Mouse (Mus musculus) heart, embryonic 13.5 days (tissue): Measurements from ENCODE around the gene Nlrp9c. TPM values are rescaled to one million over a fixed set of nuclear protein-coding genes. Genes with fewer than 3 reads are reported as not detected.
"Not testable (repeated sequence)": the region's sequence is repeated elsewhere in the genome, so short reads cannot be mapped to it uniquely, and the experiment has no call there.

Experiments
- ATAC-seq: fragments of 200-750 bp; cut with Nextera tagmentation; 2 replicates; pipeline ENCODE4 v1.8.0; 2017; ENCODE audit warnings: moderate TSS enrichment; ENCODE audit not compliant: insufficient number of reproducible peaks, low FRiP score, low TSS enrichment; ENCODE audit errors: extremely low read depth
- H3K27ac ChIP-seq: fragments of 300-500 bp; sonication (generic); replicated peaks from 2 replicates; pipeline ENCODE4 v1.5.1; 2015; ENCODE audit warnings: moderate library complexity, mild to moderate bottlenecking, inconsistent platforms
- H3K27me3 ChIP-seq: fragments of 300-500 bp; sonication (generic); replicated peaks from 2 replicates; pipeline ENCODE4 v1.6.1; 2015; ENCODE audit warnings: mild to moderate bottlenecking, inconsistent platforms
- H3K36me3 ChIP-seq: fragments of 300-500 bp; sonication (generic); 2 replicates; pipeline ENCODE4 v1.6.1; 2015; ENCODE audit warnings: mild to moderate bottlenecking, inconsistent platforms
- H3K4me1 ChIP-seq: fragments of 300-500 bp; sonication (generic); 2 replicates; pipeline ENCODE4 v1.6.1; 2015; ENCODE audit warnings: inconsistent platforms
- H3K4me2 ChIP-seq: fragments of 300-500 bp; sonication (generic); 2 replicates; pipeline ENCODE4 v1.6.1; 2015; ENCODE audit warnings: inconsistent platforms, mild to moderate bottlenecking, moderate library complexity
- H3K4me3 ChIP-seq: fragments of 300-500 bp; sonication (generic); 2 replicates; pipeline ENCODE4 v1.5.1; 2015; ENCODE audit warnings: moderate library complexity, mild to moderate bottlenecking, inconsistent platforms
- H3K9ac ChIP-seq: fragments of 300-500 bp; sonication (generic); 2 replicates; pipeline ENCODE4 v1.6.1; 2015; ENCODE audit warnings: inconsistent platforms, mild to moderate bottlenecking, moderate library complexity
- H3K9me3 ChIP-seq: fragments of 300-500 bp; sonication (generic); 2 replicates; pipeline ENCODE4 v1.6.1; 2016; ENCODE audit warnings: inconsistent platforms
- WGBS: fragments of 180-500 bp; shearing (Covaris S2); methylation state at CpG from one replicate; pipeline ENCODE4 v1.1.7; 2015; ENCODE audit warnings: mixed read lengths; 5-methylcytosine and 5-hydroxymethylcytosine counted together
- polyA plus RNA-seq: library from polyadenylated mRNA; unstranded; fragments of >200 nt; fragmentation: Nextera tagmentation; extraction: Ambion mirVana; gene quantifications from 2 replicates; pipeline ENCODE4 v1.2.1, GENCODE M21; 2015

Nlrp9c gene
- polyA plus RNA-seq = not detected in 2 replicates

DNA sequence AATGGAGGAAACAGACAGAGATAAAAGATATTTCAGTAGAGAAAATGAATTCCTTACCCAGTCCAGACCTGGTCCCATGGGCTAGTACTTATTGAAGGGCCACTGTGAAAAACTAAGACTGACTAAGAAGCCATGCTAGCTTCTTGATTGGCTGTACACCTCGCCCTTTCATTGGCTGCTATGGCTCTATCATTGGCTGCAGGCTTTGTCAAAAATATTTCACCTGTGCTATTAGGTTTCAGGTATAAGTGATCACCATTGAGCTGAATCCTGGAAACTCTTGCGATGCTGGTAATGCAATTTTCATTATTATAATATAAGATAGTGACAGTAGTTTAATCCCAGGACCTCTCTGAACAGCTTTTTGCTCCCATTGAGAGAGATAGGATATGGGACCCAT, at the start of gene Nlrp9c:
Gene Nlrp9c (minus strand): TSS at position 101 of the 400 bp plus-strand sequence.
- ATAC-seq, H3K27ac ChIP-seq, H3K9ac ChIP-seq, H3K4me1 ChIP-seq, H3K4me2 ChIP-seq, H3K4me3 ChIP-seq, H3K36me3 ChIP-seq, H3K27me3 ChIP-seq: not testable (repeated sequence)
- H3K9me3 ChIP-seq = peaks cover 17% of the 10 kb centered on the region; the same call in 1 of the 2 replicates
- 48% methylated on average over 2 of the region's 2 CpGs for whole genome bisulfite sequencing

DNA sequence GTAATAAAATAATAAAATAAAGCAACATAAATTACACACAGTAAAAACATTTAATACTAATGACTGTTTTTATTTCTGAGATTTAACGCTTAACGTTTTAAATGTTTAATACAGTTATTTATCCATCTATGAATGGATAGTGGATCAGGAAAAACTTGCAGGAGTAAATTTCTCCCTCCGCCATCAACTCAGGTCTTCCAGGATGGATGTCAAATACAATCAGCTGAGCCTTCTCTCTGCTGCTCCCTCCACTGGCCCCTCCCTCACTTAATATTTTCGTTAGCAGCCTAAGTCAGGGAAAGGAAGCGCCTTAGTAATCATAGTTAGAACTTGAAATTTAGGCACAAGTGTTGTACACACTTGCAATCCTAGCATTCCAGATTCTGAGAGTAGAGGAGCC, 31.3 kb upstream of the Nlrp9c start, which contains the start of gene Nlrp4a:
Gene Nlrp4a (plus strand): TSS at position 301 of the 400 bp plus-strand sequence.
- no peaks in the 10 kb centered on the region for H3K36me3 ChIP-seq
- WGBS = 73% methylated on average over 5 of the region's 5 CpGs
- no peaks in the 10 kb centered on the region for H3K4me1 ChIP-seq
- no peak within 1 kb of the TSS for H3K4me2 ChIP-seq
- no peak within 1 kb of the TSS for H3K4me3 ChIP-seq
- 0 out of 2 replicates have a peak, but pooled peaks cover 3% of the 10 kb centered on the region for H3K9me3 ChIP-seq
- H3K9ac ChIP-seq = no peak within 1 kb of the TSS
- H3K27ac ChIP-seq = no peak within 1 kb of the TSS
- ATAC-seq = no peak
- H3K27me3 ChIP-seq = no peaks in the 10 kb centered on the region

DNA sequence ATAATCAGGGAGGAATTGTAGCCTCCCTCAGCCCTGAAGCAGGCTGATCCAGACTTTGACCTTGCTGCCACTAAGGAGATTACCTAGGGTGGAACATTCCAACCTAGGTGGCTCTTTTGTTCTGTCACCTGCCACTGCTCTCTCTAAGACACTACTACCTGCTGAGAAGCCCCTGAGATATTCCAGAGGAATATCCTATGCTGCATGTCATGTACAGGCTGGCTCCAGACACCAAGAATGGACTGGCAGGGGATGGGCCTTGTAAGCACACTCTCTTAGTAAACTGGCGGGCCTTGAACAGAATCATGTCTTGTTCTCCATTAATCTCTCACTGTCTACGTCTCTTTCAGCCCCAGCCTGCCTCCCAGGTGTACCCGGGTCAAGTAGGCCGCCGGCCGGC, 11.7 kb downstream of the Nlrp9c start:
- H3K9me3 ChIP-seq = peaks cover 11% of the 10 kb centered on the region; the same call in 1 of the 2 replicates
- not testable (repeated sequence) for H3K27me3 ChIP-seq, H3K4me1 ChIP-seq, H3K9ac ChIP-seq, H3K4me3 ChIP-seq, ATAC-seq, H3K4me2 ChIP-seq, H3K36me3 ChIP-seq, H3K27ac ChIP-seq
- 75% methylated on average over 6 of the region's 6 CpGs for WGBS

DNA sequence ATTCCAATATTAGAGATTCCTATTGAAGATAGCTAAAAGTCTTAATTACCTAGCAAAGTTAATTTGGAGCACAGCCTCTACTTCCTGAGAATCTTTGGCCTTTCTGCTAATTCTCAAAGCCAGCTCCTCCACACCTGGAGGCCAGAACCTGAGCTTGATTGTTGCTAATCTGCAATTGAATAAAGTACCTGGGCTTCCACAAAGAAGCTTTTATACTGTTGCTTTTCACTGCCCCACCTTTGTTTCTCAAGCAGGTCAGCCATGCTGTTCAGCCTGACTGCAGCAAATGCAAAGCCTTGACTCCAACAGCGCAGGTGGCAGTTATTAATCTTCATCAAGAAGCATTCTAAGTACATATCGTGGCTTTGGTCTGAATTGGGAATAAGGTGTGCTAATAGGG, 12.4 kb downstream of the Nlrp9c start:
- H3K9ac ChIP-seq, H3K4me2 ChIP-seq, H3K36me3 ChIP-seq, H3K27ac ChIP-seq, H3K4me3 ChIP-seq, H3K4me1 ChIP-seq, ATAC-seq, H3K27me3 ChIP-seq: not testable (repeated sequence)
- peaks cover 15% of the 10 kb centered on the region; the same call in 1 of the 2 replicates for H3K9me3 ChIP-seq
- WGBS = 64% methylated on average over 2 of the region's 2 CpGs

DNA sequence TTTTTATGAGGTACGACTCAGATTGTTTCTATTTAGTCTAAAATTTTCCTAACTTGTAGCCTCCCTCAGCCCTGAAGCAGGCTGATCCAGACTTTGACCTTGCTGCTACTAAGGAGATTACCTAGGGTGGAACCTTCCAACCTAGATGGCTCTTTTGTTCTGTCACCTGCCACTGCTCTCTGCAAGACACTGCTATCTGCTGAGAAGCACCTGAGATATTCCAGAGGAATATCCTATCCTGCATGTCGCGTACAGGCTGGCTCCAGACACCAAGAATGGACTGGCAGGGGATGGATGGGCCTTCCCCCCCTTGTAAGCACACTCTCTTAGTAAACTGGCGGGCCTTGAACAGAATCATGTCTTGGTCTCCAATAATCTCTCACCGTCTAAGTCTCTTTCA, 16.8 kb downstream of the Nlrp9c start:
- not testable (repeated sequence) for H3K27ac ChIP-seq, H3K9me3 ChIP-seq, H3K4me2 ChIP-seq, H3K4me1 ChIP-seq, H3K27me3 ChIP-seq, H3K36me3 ChIP-seq, ATAC-seq, H3K9ac ChIP-seq, H3K4me3 ChIP-seq
- 68% methylated on average over 5 of the region's 5 CpGs for WGBS

DNA sequence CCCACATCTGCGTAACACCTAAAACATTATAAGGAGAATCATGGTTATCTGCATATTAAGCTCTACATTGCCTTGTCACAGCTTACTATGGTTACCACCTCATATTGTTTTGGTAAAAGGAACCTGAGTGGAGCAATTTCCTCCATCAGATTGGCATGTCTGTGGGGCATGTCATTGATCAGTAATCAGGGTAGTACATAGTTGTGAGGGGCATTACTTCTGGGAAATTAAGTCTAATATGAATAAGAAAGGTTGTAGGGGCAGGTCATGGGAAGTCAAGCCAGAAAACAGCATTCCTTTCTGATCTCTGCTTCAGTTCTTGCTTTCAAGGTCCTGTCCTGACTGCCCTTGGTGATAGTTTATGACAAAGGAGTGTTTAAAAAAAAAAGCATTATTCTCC, 22.7 kb downstream of the Nlrp9c start:
- Histone ChIP-seq H3K27me3 (no peaks in the 10 kb centered on the region), H3K36me3 (no peaks in the 10 kb centered on the region), H3K4me3 (no peak overlapping the region), H3K4me1 (no peaks in the 10 kb centered on the region), H3K4me2 (no peak overlapping the region), H3K27ac (no peak overlapping the region), H3K9ac (no peak overlapping the region), H3K9me3 (0 out of 2 replicates have a peak, but pooled peaks cover 8% of the 10 kb centered on the region)
- WGBS = 81% methylated on average over 1 of the region's 1 CpGs
- no peak for ATAC-seq

DNA sequence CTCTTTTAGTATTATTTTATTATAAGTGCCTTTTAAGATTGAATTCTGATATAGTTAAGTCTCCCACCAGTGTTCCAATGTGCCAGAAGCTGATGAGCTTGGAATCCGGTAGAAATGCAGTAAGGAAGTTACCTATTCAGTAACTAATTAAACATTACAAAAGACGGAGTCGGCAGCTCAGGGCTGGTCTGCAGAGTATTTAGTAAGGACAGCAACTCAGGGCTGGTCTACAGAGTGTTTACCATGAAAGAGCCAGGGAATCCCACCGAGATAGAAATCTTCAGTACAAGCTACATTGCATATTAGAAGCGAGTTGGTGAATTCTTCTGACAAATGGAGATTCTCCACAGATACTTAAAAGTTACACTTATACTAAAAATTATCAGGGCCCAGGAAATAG, 30.3 kb downstream of the Nlrp9c start:
- not testable (repeated sequence) for H3K36me3 ChIP-seq, H3K27me3 ChIP-seq, ATAC-seq, H3K4me2 ChIP-seq, H3K27ac ChIP-seq, H3K9ac ChIP-seq, H3K4me1 ChIP-seq, H3K4me3 ChIP-seq
- H3K9me3 ChIP-seq = peaks cover 21% of the 10 kb centered on the region; the same call in 1 of the 2 replicates
- WGBS = 74% methylated on average over 5 of the region's 5 CpGs

DNA sequence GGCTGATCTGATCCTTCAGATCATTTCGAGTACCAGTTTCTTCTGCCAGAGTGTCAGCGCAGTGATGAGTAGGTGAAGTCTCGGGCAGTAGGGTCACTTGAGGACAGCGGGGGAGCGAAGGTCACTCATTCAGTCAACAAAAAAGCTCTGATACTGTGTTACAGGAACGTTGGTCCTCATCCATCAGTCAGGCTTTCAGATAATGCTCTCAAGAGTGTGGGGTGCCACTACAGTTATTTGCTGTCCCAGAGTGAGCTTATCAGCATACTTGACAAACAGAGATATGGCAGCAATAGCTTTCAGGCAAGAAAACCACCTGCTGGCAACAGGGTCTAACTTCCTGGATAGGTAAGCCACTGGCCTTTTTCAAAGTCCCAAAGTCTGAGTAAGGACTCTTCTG, 46.8 kb downstream of the Nlrp9c start:
- H3K36me3 ChIP-seq, H3K9ac ChIP-seq, H3K27ac ChIP-seq, H3K4me1 ChIP-seq, H3K4me3 ChIP-seq, H3K4me2 ChIP-seq, H3K9me3 ChIP-seq, ATAC-seq, H3K27me3 ChIP-seq: not testable (repeated sequence)
- 51% methylated on average over 6 of the region's 6 CpGs for WGBS

DNA sequence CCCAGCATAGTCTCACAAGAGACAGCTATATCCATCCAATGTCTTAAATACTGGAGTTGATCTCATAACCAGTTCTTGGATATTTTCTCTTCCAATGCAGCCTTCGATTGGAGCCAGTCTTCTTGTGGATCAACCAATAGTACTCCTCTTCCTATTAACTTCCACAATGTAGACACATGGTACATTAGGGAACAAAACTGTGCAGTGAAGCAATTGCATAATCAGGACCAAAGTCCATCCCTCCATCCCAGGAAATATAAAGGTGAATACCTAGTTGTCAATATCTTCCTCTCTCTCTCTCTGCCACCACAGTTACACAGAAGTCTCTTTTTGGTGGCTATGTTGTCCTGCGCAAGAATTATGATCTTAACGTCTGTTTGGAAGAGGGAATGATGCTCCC, 51.2 kb downstream of the Nlrp9c start:
- 75% methylated on average over 2 of the region's 3 CpGs for whole genome bisulfite sequencing
- not testable (repeated sequence) for H3K4me2 ChIP-seq, H3K27me3 ChIP-seq, H3K36me3 ChIP-seq, H3K27ac ChIP-seq, H3K9me3 ChIP-seq, ATAC-seq, H3K4me1 ChIP-seq, H3K4me3 ChIP-seq, H3K9ac ChIP-seq

DNA sequence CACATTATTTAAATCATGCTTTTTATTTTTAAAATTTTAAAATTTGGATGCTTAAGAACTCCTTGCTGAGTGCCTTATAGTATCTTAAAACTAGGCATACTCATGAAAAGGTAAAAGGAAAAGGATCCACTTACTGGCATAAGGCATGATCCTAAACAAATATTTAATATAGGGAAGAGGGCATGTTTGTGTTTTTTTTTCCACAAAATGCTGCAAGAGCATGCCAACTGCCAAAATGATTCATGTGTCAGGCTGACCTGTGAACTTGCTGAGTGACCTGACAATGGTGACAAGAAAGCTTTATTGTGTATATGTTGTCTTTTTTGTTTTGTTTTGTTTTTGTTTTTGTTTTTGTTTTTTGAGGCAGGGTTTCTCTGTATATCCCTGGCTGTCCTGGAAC, 53.3 kb downstream of the Nlrp9c start:
- H3K9me3 ChIP-seq = peaks cover 18% of the 10 kb centered on the region; the same call in 1 of the 2 replicates
- H3K36me3 ChIP-seq, H3K9ac ChIP-seq, H3K27me3 ChIP-seq, H3K4me2 ChIP-seq, ATAC-seq, H3K4me3 ChIP-seq, H3K4me1 ChIP-seq, H3K27ac ChIP-seq: not testable (repeated sequence)

DNA sequence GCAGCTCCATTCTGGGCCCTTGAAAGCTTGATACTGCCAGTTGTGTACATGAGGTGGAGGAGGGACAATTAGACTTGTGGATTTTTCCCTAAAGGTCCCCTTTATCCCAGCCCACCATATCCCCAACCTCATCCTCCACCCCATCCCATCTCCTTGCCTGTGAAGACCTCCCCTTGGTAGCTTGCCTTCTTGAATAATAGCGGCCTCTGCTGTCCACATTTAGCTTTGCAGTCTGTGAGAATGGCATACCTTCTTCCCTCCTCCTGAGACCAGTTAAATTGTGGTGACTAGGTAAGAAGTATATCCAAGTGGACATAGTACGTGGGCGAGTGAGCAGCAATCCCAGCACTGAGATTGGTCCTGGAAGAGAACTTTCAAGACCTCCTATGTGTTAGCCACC, 83.1 kb downstream of the Nlrp9c start:
- not testable (repeated sequence) for H3K27ac ChIP-seq, H3K4me1 ChIP-seq, H3K9me3 ChIP-seq, H3K36me3 ChIP-seq, H3K9ac ChIP-seq, H3K4me2 ChIP-seq, H3K27me3 ChIP-seq, H3K4me3 ChIP-seq, ATAC-seq
- WGBS = 39% methylated on average over 3 of the region's 3 CpGs

DNA sequence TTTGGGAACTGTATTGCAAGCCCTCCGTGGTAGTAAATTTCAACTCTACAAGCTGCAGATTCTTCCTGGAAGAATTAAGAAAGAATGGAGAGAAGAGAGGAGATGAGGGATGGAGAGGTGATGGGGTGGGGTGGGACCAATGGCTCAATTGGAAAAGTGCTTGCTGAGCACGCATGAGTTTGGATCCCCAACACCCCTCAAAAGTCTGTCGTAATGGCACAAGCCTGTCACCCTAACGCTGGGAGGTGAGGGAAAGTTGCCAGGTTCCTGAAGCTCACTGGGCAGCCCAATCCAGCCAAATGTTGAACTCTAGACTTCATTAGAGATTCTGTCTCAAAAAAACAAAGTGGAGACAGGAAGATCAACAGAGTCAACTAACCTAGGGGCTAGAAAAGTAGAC, 87.7 kb downstream of the Nlrp9c start:
- WGBS = 64% methylated on average over 4 of the region's 4 CpGs
- not testable (repeated sequence) for ATAC-seq, H3K4me1 ChIP-seq, H3K4me3 ChIP-seq, H3K4me2 ChIP-seq, H3K27me3 ChIP-seq, H3K9me3 ChIP-seq, H3K36me3 ChIP-seq, H3K27ac ChIP-seq, H3K9ac ChIP-seq
